Mouse (Mus musculus) C2C12 (cell line): ENCODE data around the gene Ube4b.

ENCODE experiments used
- CTCF ChIP-seq: IDR thresholded peaks from one replicate; pipeline ENCODE4 v1.5.1; 2011; ENCODE audit not compliant: control insufficient read depth, insufficient read depth, insufficient read length
- MAX ChIP-seq: IDR thresholded peaks from one replicate; pipeline ENCODE4 v1.6.1; 2011; ENCODE audit warnings: mild to moderate bottlenecking, control low read depth
- USF1 ChIP-seq: IDR thresholded peaks from one replicate; pipeline ENCODE4 v1.6.1; 2011; ENCODE audit warnings: low read depth, mild to moderate bottlenecking, control low read depth, moderate library complexity

DNA sequence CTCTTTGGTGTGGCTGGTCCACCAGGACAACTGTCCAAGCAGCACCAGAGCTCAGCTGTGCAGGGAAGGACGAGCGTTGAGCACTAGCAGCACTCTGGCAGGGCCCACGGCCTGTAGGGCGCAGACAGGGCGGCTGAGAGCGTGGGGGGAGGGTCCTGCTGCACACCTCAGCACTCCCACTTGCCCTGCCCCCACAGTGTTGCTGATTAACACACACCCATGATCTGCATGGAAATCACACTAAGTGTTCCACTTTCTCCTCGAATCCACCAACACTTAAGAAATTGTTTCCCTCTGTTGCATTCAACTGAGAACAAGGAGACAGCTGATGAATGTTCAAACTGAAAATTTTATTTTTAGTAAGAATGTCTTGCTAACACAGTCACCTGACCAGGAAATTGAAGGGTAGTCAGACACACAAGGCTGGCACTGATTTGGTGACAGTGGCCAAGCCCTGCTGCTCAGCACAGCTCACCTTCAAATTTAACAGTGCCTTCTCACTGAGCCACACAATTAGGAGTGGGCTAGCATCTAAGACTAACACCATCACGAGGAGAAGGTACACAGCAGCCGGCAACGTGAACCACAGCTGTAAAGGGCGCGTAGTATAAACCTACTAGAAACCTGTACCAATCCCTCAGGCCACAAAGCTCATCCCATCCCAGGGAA is 60.7 kb downstream of the Ube4b start:
- TF ChIP-seq MAX (no peak), CTCF (no peak), USF1 (no peak)
